Mouse (Mus musculus) ES-E14 (cell line): Measurements from ENCODE around the gene Tmem151a.

Source experiments
- CHD2 ChIP-seq: IDR thresholded peaks from 2 replicates; pipeline ENCODE4 v1.6.1; 2014; ENCODE audit warnings: mild to moderate bottlenecking, low read depth, low read length, inconsistent platforms
- ZC3H11A ChIP-seq: IDR thresholded peaks from 2 replicates; pipeline ENCODE4 v1.6.1; 2012; ENCODE audit warnings: low read depth, mild to moderate bottlenecking, inconsistent platforms, low read length, borderline replicate concordance
- ZNF384 ChIP-seq: IDR thresholded peaks from 2 replicates; pipeline ENCODE4 v1.6.1; 2012; ENCODE audit warnings: low read depth, low read length, inconsistent platforms

- TF ChIP-seq CHD2 (no peak), ZNF384 (no peak), ZC3H11A (no peak)
Observed at GRCm38 (mm10) chr19:5108271-5108575, 22.9 kb upstream of the Tmem151a start.
